Mouse (Mus musculus) liver, embryonic 11.5 days (tissue): ENCODE measurements around the gene R3hdml. TPM values are rescaled to one million over a fixed set of nuclear protein-coding genes. Genes with fewer than 3 reads are reported as not detected.

Experiments used
- ATAC-seq: fragments of 200-750 bp; cut with Nextera tagmentation; replicated peaks from 2 replicates; pipeline ENCODE4 v1.8.0; 2017; ENCODE audit warnings: moderate number of reproducible peaks, mild to moderate bottlenecking, moderate TSS enrichment, moderate library complexity; ENCODE audit not compliant: low FRiP score
- DNase-seq: peaks from one replicate; pipeline ENCODE4 v3.0.0-alpha.2; 2017; ENCODE audit warnings: low spot score
- H3K27ac ChIP-seq: fragments of 300-500 bp; sonication (generic); 2 replicates; pipeline ENCODE4 v1.5.1; 2014; ENCODE audit warnings: mild to moderate bottlenecking, low read depth, low read length, control low read depth
- H3K27me3 ChIP-seq: fragments of 300-500 bp; sonication (generic); replicated peaks from 2 replicates; pipeline ENCODE4 v1.6.1; 2014; ENCODE audit warnings: low read length, mixed read lengths; ENCODE audit not compliant: control insufficient read depth, insufficient read depth
- H3K36me3 ChIP-seq: fragments of 300-500 bp; sonication (generic); 2 replicates; pipeline ENCODE4 v1.6.1; 2014; ENCODE audit warnings: mild to moderate bottlenecking, low read length, moderate library complexity, mixed read lengths; ENCODE audit not compliant: control insufficient read depth, insufficient read depth
- H3K4me1 ChIP-seq: fragments of 300-500 bp; sonication (generic); replicated peaks from 2 replicates; pipeline ENCODE4 v1.6.1; 2014; ENCODE audit warnings: low read length, mixed read lengths; ENCODE audit not compliant: control insufficient read depth, insufficient read depth
- H3K4me2 ChIP-seq: fragments of 300-500 bp; sonication (generic); 2 replicates; pipeline ENCODE4 v1.6.1; 2014; ENCODE audit warnings: mild to moderate bottlenecking, control low read depth, moderate library complexity
- H3K4me3 ChIP-seq: fragments of 300-500 bp; sonication (generic); 2 replicates; pipeline ENCODE4 v1.5.1; 2014; ENCODE audit warnings: low read depth, low read length, control low read depth
- H3K9ac ChIP-seq: fragments of 300-500 bp; sonication (generic); 2 replicates; pipeline ENCODE4 v1.6.1; 2014; ENCODE audit warnings: low read depth, low read length, control low read depth
- H3K9me3 ChIP-seq: fragments of 300-500 bp; sonication (generic); 2 replicates; pipeline ENCODE4 v1.6.1; 2016; ENCODE audit warnings: low read length, inconsistent platforms, mixed read lengths; ENCODE audit not compliant: control insufficient read depth
- WGBS: fragments of 180-500 bp; shearing (Covaris S2); extraction: QIAGEN DNeasy Blood & Tissue Kit; methylation state at CpG from one replicate; pipeline ENCODE4 v1.1.7; 2014; 5-methylcytosine and 5-hydroxymethylcytosine counted together
- polyA plus RNA-seq: library from polyadenylated mRNA; unstranded; fragments of >200 nt; fragmentation: Nextera tagmentation; extraction: Ambion mirVana; gene quantifications from 2 replicates; pipeline ENCODE4 v1.2.1, GENCODE M21; 2014

The R3hdml gene
- polyA plus RNA-seq, 1 experiment from 2014 or later, result not detected

DNA sequence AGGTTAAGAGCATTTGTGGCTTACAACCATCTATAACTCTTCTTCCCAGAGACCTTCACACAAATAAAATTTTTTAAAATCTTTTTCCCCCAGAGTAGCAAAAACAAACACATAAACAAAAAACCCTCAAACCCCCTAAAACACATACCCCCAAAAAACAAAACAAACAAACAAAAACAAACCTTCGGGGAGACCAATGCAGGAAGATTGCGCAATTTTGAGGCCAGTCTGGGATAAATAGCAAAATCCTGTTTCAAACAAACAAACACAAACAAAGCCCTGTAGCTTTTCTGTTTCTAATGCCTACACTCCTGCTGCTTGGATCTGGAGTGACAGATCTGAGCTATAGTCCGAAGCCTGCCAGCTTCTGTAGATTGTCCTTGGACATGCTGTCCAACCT lies 4.8 kb upstream of the R3hdml start:
- Histone ChIP-seq H3K27ac (no peak overlapping the region), H3K4me3 (no peak overlapping the region), H3K9ac (no peak overlapping the region), H3K36me3 (no peaks in the 10 kb centered on the region), H3K9me3 (no peaks in the 10 kb centered on the region), H3K27me3 (0 out of 2 replicates have a peak, but pooled peaks cover 5% of the 10 kb centered on the region), H3K4me2 (no peak overlapping the region), H3K4me1 (no peaks in the 10 kb centered on the region)
- ATAC-seq (no peak), DNase-seq (no peak)
- WGBS, result 69% methylated on average over 3 of the region's 3 CpGs

DNA sequence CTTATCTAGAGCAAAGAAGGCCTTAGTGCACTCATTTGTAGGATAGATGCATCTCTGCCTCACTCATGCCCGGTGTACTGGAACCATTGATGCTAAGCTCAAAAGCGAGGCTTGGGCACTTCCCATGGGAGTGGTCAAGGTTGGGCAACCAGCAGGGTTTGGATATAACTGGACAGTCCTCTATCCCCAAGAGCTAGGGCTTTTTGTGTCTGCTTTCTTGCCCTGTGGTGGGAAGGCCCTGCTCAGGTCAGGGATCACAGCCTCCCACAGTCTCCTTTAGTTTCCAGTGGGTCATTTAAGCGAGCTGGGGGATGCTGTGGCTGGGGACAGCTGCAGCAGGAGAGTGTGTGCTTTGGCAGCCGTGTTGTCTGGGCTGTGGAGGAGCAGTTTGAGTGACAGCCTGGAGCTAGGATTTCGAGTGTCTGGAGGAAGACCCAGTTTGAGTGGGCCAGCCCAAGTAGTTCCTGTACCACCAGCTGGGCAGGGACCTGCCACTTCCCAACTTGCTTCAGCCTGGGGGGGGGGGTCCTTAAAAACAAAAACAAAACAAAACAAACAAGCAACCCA lies 2.3 kb upstream of the R3hdml start:
- H3K4me2 ChIP-seq, result no peak overlapping the region
- no peak overlapping the region for H3K27ac ChIP-seq
- H3K36me3 ChIP-seq, result no peaks in the 10 kb centered on the region
- no peaks in the 10 kb centered on the region for H3K9me3 ChIP-seq
- 48% methylated on average over 5 of the region's 5 CpGs for WGBS
- no peaks in the 10 kb centered on the region for H3K4me1 ChIP-seq
- no peak overlapping the region for H3K4me3 ChIP-seq
- H3K27me3 ChIP-seq, result no peaks in the 10 kb centered on the region
- ATAC-seq (no peak), DNase-seq (no peak)
- no peak overlapping the region for H3K9ac ChIP-seq

DNA sequence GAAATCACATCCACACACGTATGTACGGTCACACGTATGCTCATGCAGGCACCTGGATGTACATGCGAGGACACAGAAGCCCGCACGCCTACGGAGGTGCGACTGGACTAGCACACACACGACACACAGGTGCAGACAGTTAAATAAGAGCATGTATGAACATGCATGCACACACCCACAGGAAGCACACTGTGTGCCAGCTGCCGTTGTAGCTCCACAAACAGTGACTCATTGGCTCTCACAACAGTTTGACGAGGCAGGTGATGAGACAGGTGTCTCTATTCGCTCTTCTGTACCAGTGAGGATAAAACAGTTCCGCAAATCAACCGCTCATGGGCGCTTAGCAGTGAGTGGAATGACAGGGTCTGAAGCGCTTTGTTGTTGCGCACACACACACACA lies 1.5 kb upstream of the R3hdml start:
- 92% methylated on average over 17 of the region's 17 CpGs for WGBS
- H3K27me3 ChIP-seq, result no peaks in the 10 kb centered on the region
- DNase-seq (no peak), ATAC-seq (no peak)
- H3K9ac ChIP-seq, result no peak overlapping the region
- no peak overlapping the region for H3K4me2 ChIP-seq
- H3K9me3 ChIP-seq, result no peaks in the 10 kb centered on the region
- no peak overlapping the region for H3K27ac ChIP-seq
- H3K4me1 ChIP-seq, result no peaks in the 10 kb centered on the region
- no peaks in the 10 kb centered on the region for H3K36me3 ChIP-seq
- H3K4me3 ChIP-seq, result no peak overlapping the region

DNA sequence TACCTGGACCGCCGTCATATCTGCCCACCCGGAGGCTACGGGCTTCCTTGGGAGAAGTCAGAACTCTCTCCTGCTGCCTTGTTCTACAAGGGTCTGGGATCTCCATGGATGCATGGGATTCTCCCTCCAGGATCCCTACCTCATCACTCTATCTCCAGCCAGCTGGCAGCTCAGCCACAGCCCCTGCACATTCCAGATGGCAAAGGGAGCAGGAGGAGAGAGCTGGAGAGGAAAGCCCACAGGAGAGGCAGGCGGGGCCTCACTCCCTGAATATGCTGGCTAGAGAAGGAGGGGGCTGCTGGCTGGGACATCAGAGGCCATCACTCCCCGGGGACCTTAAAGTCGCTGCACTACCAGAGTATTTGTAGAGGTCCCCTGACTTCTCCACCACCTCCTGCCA lies 767 bp upstream of the R3hdml start:
- H3K9ac ChIP-seq, result no peak overlapping the region
- H3K27me3 ChIP-seq, result no peaks in the 10 kb centered on the region
- WGBS, result 57% methylated on average over 7 of the region's 7 CpGs
- DNase-seq (no peak), ATAC-seq (no peak)
- no peak overlapping the region for H3K4me2 ChIP-seq
- H3K36me3 ChIP-seq, result no peaks in the 10 kb centered on the region
- H3K9me3 ChIP-seq, result no peaks in the 10 kb centered on the region
- H3K4me3 ChIP-seq, result no peak overlapping the region
- no peak overlapping the region for H3K27ac ChIP-seq
- H3K4me1 ChIP-seq, result no peaks in the 10 kb centered on the region

- Histone ChIP-seq H3K4me2 (no peak overlapping the region), H3K27me3 (no peaks in the 10 kb centered on the region), H3K36me3 (no peaks in the 10 kb centered on the region), H3K4me3 (no peak overlapping the region), H3K9me3 (no peaks in the 10 kb centered on the region), H3K27ac (no peak overlapping the region), H3K4me1 (no peaks in the 10 kb centered on the region), H3K9ac (no peak overlapping the region)
- DNase-seq, result no peak
- ATAC-seq, result no peak
- WGBS, result 41% methylated on average over 5 of the region's 5 CpGs
Observed at GRCm38 (mm10) chr2:163493031-163493430, 913 bp downstream of the R3hdml start.

DNA sequence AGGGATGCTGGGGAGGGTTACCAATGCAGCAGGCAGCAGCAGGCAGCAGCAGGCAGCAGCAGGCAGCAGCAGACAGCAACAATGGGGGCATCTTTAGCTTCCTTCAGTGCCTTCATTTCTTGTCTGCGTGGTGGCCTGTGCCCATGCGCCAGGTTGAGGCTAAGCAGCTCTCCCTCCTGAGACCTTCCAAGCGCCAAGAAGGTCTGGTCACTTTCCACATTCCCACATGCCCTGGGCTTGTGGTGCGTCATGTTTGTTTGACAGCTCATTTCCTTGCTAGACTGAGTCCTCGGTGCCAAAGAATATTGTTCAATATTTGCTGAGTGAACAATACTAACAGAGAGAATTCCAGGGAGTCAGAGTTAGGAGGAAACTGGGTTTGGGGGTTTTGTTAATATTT lies 1.9 kb downstream of the R3hdml start:
- WGBS, result 46% methylated on average over 5 of the region's 5 CpGs

GRCm38 (mm10) chr2:163494456-163494855 lies 2.3 kb downstream of the R3hdml start:
- WGBS, result 22% methylated on average over 6 of the region's 6 CpGs
- Histone ChIP-seq H3K36me3 (no peaks in the 10 kb centered on the region), H3K27me3 (no peaks in the 10 kb centered on the region), H3K27ac (no peak overlapping the region), H3K4me2 (no peak overlapping the region), H3K4me1 (no peaks in the 10 kb centered on the region), H3K9ac (no peak overlapping the region), H3K4me3 (no peak overlapping the region), H3K9me3 (no peaks in the 10 kb centered on the region)
- DNase-seq, result no peak
- no peak for ATAC-seq

More for the DNA sequence above, 1.9 kb downstream of the R3hdml start:
- Histone ChIP-seq H3K9me3 (no peaks in the 10 kb centered on the region), H3K4me1 (no peaks in the 10 kb centered on the region), H3K27me3 (no peaks in the 10 kb centered on the region), H3K9ac (no peak overlapping the region), H3K4me2 (no peak overlapping the region), H3K4me3 (no peak overlapping the region), H3K36me3 (no peaks in the 10 kb centered on the region), H3K27ac (no peak overlapping the region)
- DNase-seq, result no peak
- no peak for ATAC-seq

- no peak overlapping the region for H3K27ac ChIP-seq
- H3K4me1 ChIP-seq, result no peaks in the 10 kb centered on the region
- no peaks in the 10 kb centered on the region for H3K27me3 ChIP-seq
- WGBS, result 79% methylated on average over 2 of the region's 2 CpGs
- H3K9me3 ChIP-seq, result no peaks in the 10 kb centered on the region
- no peak overlapping the region for H3K4me3 ChIP-seq
- H3K36me3 ChIP-seq, result no peaks in the 10 kb centered on the region
- H3K9ac ChIP-seq, result no peak overlapping the region
- no peak for DNase-seq
- no peak for ATAC-seq
- H3K4me2 ChIP-seq, result no peak overlapping the region
Observed at GRCm38 (mm10) chr2:163502219-163502618, 10.1 kb downstream of the R3hdml start.

GRCm38 (mm10) chr2:163503191-163503590 lies 11.1 kb downstream of the R3hdml start:
- Histone ChIP-seq H3K27ac (no peak overlapping the region), H3K4me2 (no peak overlapping the region), H3K36me3 (no peaks in the 10 kb centered on the region), H3K27me3 (no peaks in the 10 kb centered on the region), H3K9me3 (no peaks in the 10 kb centered on the region), H3K4me3 (no peak overlapping the region), H3K9ac (no peak overlapping the region), H3K4me1 (no peaks in the 10 kb centered on the region)
- ATAC-seq, result no peak
- no peak for DNase-seq
- WGBS, result 76% methylated on average over 7 of the region's 7 CpGs
